ENCODE assay signal across 19 mouse cellular contexts in the genomic region with DNA sequence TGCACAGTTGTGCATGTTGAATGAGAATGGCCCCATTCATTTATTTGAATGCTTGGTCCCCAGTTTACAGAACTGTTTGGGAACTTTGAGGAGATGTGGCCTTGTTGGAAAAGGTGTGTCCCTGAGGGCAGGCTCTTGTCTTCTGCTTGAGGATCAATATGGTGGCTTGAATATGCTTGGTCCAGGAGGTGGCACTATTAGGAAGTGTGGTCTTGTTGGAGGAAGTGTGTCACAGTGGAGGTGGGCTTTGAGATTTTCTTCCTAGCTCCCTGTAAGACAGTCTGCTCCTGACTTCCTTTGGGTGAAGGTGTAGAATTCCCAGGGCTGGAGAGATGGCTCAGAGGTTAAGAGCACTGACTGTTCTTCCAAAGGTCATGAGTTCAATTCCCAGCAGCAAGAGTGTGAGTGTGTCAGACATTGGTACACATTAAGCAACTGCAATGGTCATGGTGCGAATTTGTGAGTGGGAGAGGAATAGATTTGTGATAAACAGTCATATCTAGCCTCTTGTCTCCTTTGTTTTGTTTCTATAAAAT. TPM values are rescaled to one million over a fixed set of nuclear protein-coding genes. Genes with fewer than 3 reads are reported as not detected.
"Had no signal": no experiment of that assay in that cellular context is flagged by ENCODE, and none has a peak within 500 bp of the region (broad histone marks: within the 10 kb centered on the region; RNA-seq: fewer than 3 reads in every experiment).

No protein-coding gene starts in this region.

- H3K4me2 ChIP-seq: limb, embryonic 15.5 days; liver, embryonic 15.5 days; lung, embryonic 14.5 days; neural tube, embryonic 13.5 days had no signal

- H3K27ac ChIP-seq: kidney, postnatal 0 days; limb, embryonic 15.5 days; liver, embryonic 15.5 days; midbrain, embryonic 10.5 days; neural tube, embryonic 13.5 days had no signal

- ATAC-seq: midbrain, embryonic 16.5 days had no signal

- H3K9me3 ChIP-seq: limb, embryonic 15.5 days; liver, embryonic 15.5 days; midbrain, embryonic 10.5 days; neural tube, embryonic 13.5 days had no signal

- H3K36me3 ChIP-seq: limb, embryonic 15.5 days; midbrain, embryonic 10.5 days; neural tube, embryonic 13.5 days had no signal

- DNase-seq: kidney, adult 9 months; kidney, postnatal 36 days; layer of hippocampus, adult 9-11 months; layer of hippocampus, postnatal 36 days; lung, embryonic 14.5 days; lung, postnatal 10 days; lung, postnatal 4 days; retina, postnatal 1 day; right cerebral cortex, postnatal 4 days; spleen, adult 18-20 months; thymus, adult 2 months; thymus, postnatal 4 days had no signal

- H3K4me3 ChIP-seq: limb, embryonic 15.5 days; liver, embryonic 15.5 days; midbrain, embryonic 10.5 days; neural tube, embryonic 13.5 days had no signal

- H3K9ac ChIP-seq: limb, embryonic 15.5 days; liver, embryonic 15.5 days; lung, embryonic 14.5 days; neural tube, embryonic 13.5 days had no signal

RNA-seq across cellular contexts. Expression of a gene that starts 39.2 kb away (rescaled TPM):
- polyA plus RNA-seq: limb, embryonic 11.5 days had no signal
